Mouse (Mus musculus) stomach, postnatal 0 days (tissue): ENCODE measurements around the gene Tnfsf8.

Experiments used
- CTCF ChIP-seq: IDR thresholded peaks from 2 replicates; pipeline ENCODE4 v1.5.1; 2016; ENCODE audit warnings: antibody characterized with exemption, low read depth, mild to moderate bottlenecking, moderate library complexity
- EP300 ChIP-seq: optimal IDR thresholded peaks from 2 replicates; pipeline ENCODE3; 2016; ENCODE audit warnings: antibody characterized with exemption

DNA sequence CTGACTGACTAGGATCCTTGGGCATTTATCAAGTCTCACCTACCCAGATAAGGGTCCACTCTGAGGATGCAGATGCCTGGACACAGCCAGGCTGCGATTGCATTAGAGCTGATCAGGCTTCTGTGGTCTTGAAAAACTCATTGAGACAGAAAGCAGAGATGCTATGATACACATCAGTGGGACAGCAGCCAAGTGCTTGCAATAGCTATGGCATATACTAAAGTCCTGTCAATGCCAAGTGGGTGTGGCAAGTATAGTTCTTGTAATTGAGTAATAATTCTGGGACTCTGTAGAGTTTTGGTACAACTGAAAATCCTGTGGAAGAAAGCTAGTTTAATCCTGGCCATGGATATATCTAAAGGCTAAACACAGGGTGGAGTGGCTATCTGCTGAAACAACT, 63.1 kb downstream of the Tnfsf8 start:
- TF ChIP-seq CTCF (no peak), EP300 (no peak)
